Mouse (Mus musculus) liver, adult 2 months (tissue): ENCODE measurements around the gene Napa. TPM values are rescaled to one million over a fixed set of nuclear protein-coding genes. Genes with fewer than 3 reads are reported as not detected.
A peak's percentile ranks its signal among the peaks of the same experiment; 100 is the strongest.

Source experiments
- DNase-seq: peaks from one replicate; pipeline ENCODE4 v3.0.0-alpha.2; 2011; ENCODE audit warnings: low read depth, low spot score; ENCODE audit errors: extremely low read depth
- H3K27ac ChIP-seq: fragments of 200-500 bp; replicated peaks from 2 replicates; pipeline ENCODE4 v1.5.1; 2012; ENCODE audit warnings: low read depth, mild to moderate bottlenecking, control low read depth, inconsistent platforms, low read length; ENCODE audit not compliant: insufficient read depth
- H3K27me3 ChIP-seq: fragments of 200-500 bp; 2 replicates; pipeline ENCODE4 v1.6.1; 2012; ENCODE audit warnings: mild to moderate bottlenecking, moderate library complexity, low read length, inconsistent platforms; ENCODE audit not compliant: control insufficient read depth, insufficient read depth
- H3K36me3 ChIP-seq: fragments of 200-500 bp; 2 replicates; pipeline ENCODE4 v1.6.1; 2012; ENCODE audit warnings: low read length, inconsistent platforms; ENCODE audit not compliant: control insufficient read depth, insufficient read depth
- H3K4me1 ChIP-seq: fragments of 200-500 bp; 2 replicates; pipeline ENCODE4 v1.6.1; 2011; ENCODE audit warnings: low read length; ENCODE audit not compliant: control insufficient read depth, insufficient read depth
- H3K4me3 ChIP-seq: fragments of 200-500 bp; 2 replicates; pipeline ENCODE4 v1.5.1; 2011; ENCODE audit warnings: low read depth, mild to moderate bottlenecking, control low read depth, low read length, moderate library complexity; ENCODE audit not compliant: insufficient read depth
- H3K79me2 ChIP-seq: fragments of 200-500 bp; 2 replicates; pipeline ENCODE4 v1.6.1; 2012; ENCODE audit warnings: inconsistent platforms, mild to moderate bottlenecking, low read length, moderate library complexity; ENCODE audit not compliant: control insufficient read depth, insufficient read depth
- H3K9ac ChIP-seq: fragments of 200-500 bp; 2 replicates; pipeline ENCODE4 v1.6.1; 2012; ENCODE audit warnings: low read depth, mild to moderate bottlenecking, control low read depth, inconsistent platforms, low read length
- CTCF ChIP-seq: fragments of 200-500 bp; IDR thresholded peaks from 2 replicates; pipeline ENCODE4 v1.5.1; 2011; ENCODE audit warnings: low read depth, low read length, control low read depth
- POLR2A ChIP-seq: fragments of 200-500 bp; IDR thresholded peaks from 2 replicates; pipeline ENCODE4 v1.6.1; 2011; ENCODE audit warnings: low read length, control low read depth; ENCODE audit not compliant: insufficient read depth; ENCODE audit errors: extremely low read depth
- WGBS: fragments of 180-500 bp; shearing (Covaris S2); methylation state at CpG from one replicate; pipeline ENCODE4 v1.1.7; 2018; 5-methylcytosine and 5-hydroxymethylcytosine counted together
- polyA plus RNA-seq: library from polyadenylated mRNA; depleted of rRNA; stranded (reverse); fragments of >200 nt; gene quantifications from 2 replicates; pipeline ENCODE4 v1.2.3, GENCODE M21; 2012
- total RNA-seq: library from RNA; depleted of rRNA; stranded (reverse); fragments of >200 nt; gene quantifications from 2 replicates; pipeline ENCODE4 v1.2.3, GENCODE M21; 2014

The Napa gene
- total and polyA plus RNA-seq, 2 experiments: 47.4 to 146 TPM

DNA sequence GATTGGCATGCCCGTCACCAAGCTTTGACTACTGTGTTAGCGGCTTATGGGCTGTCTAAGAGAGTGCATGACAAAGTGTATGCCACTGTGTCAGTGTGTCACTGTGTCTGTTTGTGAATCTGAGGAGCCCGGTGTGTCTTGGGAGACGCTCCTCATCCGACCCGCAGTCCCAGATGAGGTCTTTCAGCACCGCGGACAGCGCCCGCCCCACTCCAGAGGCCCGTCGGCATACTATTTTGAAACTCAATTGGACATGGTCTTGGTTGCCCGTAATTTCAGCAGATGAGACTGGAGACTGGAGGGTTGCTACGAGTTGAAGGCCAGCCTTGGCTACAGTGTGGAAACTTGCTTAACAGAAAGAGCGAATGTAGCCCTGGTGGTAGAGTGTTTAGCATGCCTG, 49.4 kb downstream of the Napa start:
- DNase-seq: no peak
- WGBS: 16% methylated on average over 15 of the region's 15 CpGs
- Histone ChIP-seq H3K4me1 (no peaks in the 10 kb centered on the region), H3K79me2 (no peaks in the 10 kb centered on the region), H3K9ac (no peak overlapping the region), H3K27me3 (peaks cover 7% of the 10 kb centered on the region; the same call in 1 of the 2 replicates), H3K27ac (no peak overlapping the region), H3K4me3 (no peak overlapping the region), H3K36me3 (no peaks in the 10 kb centered on the region)
- TF ChIP-seq CTCF (no peak), POLR2A (no peak)

DNA sequence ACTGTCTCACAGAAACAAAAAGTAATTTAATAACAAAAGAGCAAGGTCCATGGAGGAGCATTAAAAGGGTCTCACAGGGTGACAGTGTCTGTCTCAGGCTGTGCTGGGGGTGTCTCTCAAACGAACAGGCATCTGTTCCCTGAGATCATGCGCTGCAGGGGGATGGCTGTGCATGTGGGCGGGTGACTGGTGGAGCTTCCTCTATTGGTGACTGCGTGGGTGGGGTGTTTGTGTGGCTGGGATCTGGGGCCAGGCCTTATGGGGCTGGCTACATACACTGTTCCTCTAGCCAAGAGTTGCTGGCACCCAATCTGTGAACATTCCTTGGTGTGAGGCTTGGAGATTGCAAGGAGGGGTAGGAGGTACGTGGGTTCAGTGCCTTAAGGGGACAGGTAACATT, 51.0 kb downstream of the Napa start:
- peaks cover 7% of the 10 kb centered on the region; the same call in 1 of the 2 replicates for H3K27me3 ChIP-seq
- 49% methylated on average over 5 of the region's 5 CpGs for WGBS
- DNase-seq: no peak
- no peak overlapping the region for H3K9ac ChIP-seq
- no peak for TF ChIP-seq POLR2A
- TF ChIP-seq CTCF: no peak
- H3K79me2 ChIP-seq: no peaks in the 10 kb centered on the region
- no peaks in the 10 kb centered on the region for H3K36me3 ChIP-seq
- H3K4me1 ChIP-seq: no peaks in the 10 kb centered on the region
- no peak overlapping the region for H3K27ac ChIP-seq
- H3K4me3 ChIP-seq: no peak overlapping the region

DNA sequence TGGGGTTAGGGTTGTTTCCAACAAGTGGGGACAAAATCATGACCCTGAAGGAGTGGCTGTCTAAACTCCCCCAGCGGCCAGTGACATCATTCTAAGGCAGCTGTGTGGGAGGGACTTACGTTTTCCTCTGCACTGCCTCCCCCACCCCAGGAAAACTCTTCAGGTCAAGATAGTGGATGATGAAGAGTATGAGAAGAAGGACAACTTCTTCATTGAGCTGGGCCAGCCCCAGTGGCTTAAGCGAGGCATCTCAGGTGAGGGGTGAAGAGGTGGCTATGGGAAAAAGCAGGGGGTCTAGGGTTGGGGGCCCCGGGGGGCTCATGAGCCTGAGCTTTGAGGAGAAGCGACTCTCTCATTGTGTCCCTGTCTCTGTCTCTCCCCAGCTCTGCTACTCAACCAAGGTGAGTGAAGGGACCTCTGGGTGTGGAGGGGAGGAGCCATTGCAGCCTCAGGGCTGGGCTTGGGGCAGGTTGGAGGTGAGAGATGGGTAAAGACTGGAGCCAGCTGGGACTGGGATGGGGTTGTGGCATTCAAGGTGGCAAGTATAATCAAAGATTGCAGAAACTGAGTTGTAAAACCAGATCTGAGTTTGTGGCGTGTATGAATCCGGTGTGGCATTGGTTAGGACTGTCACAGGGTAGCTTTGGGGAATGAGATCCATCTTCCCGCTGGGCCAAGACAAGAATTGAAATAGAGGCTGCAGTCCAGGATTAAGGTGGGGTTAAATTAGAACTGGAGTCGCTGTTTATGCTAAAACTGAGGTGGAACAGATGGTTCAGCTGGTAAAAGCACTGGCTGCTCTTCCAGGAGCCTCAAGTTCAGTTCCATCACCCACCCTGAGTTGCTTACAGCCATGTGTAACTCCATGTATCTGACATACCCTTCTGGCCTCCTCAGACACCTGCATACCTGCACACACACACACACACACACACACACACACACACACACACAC, 52.2 kb downstream of the Napa start:
- H3K27ac ChIP-seq: no peak overlapping the region
- 59% methylated on average over 9 of the region's 9 CpGs for WGBS

DNA sequence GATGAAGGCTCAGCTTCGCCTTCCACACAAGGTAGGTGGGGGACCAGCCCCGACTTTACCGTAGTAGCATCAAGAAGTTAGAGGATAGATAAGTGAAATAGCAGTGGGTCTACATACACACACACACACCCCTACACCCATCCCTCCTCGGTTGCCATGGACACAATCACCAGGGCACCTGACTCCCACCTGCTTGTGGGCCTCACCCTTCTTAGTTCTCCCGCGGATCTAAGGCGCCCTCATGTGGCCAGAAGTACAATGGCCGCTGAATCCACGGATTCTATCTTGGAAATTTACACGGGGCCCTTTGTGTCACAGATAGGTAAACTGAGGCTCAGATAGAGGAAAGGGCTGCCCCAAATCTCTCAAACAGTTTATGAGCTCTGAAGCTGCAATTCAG, 55.3 kb downstream of the Napa start:
- Histone ChIP-seq H3K27me3 (peaks cover under 1% of the 10 kb centered on the region; the same call in 1 of the 2 replicates), H3K9ac (no peak overlapping the region), H3K79me2 (no peaks in the 10 kb centered on the region), H3K36me3 (no peaks in the 10 kb centered on the region), H3K27ac (no peak overlapping the region), H3K4me3 (no peak overlapping the region), H3K4me1 (no peaks in the 10 kb centered on the region)
- DNase-seq: peak; percentile 18
- TF ChIP-seq POLR2A: no peak
- peak; percentile 79 for TF ChIP-seq CTCF
- 18% methylated on average over 10 of the region's 10 CpGs for WGBS

More for the DNA sequence above, 52.2 kb downstream of the Napa start:
- Histone ChIP-seq H3K4me3 (no peak overlapping the region), H3K79me2 (no peaks in the 10 kb centered on the region), H3K9ac (no peak overlapping the region), H3K27me3 (peaks cover 7% of the 10 kb centered on the region; the same call in 1 of the 2 replicates), H3K4me1 (no peaks in the 10 kb centered on the region), H3K36me3 (no peaks in the 10 kb centered on the region)
- no peak for DNase-seq
- no peak for TF ChIP-seq POLR2A
- no peak for TF ChIP-seq CTCF

- Histone ChIP-seq H3K27ac (no peak overlapping the region), H3K4me3 (no peak overlapping the region), H3K4me1 (no peaks in the 10 kb centered on the region), H3K79me2 (no peaks in the 10 kb centered on the region), H3K36me3 (no peaks in the 10 kb centered on the region), H3K9ac (no peak overlapping the region), H3K27me3 (peaks cover 5% of the 10 kb centered on the region)
- TF ChIP-seq CTCF (no peak), POLR2A (no peak)
- WGBS: 62% methylated on average over 9 of the region's 9 CpGs
- DNase-seq: no peak
Observed at GRCm38 (mm10) chr7:16155132-16155872, 57.0 kb downstream of the Napa start.
